Mouse (Mus musculus): Measurements from ENCODE around the gene Chd5.

Chd5 gene

DNA sequence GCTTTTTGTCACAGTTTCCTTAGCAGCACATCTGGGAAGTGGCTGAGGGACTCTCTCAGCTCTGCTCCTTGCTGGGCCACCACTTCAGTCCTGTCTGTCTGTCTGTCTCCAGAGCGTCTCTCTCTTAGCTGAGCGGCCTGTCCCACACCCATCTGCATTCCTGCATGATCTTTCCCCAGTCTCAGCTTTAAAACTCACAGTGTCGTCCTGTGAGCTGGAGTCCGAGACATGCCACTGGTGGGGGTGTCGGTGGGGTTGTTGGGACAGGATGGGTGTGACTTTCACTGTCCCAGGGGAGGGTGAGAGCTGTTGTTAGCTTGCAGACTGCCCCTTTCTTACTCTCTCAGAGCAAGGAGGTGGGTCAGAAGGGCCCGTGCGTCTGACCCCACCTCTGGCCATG is 17.2 kb downstream of the Chd5 start:
- no peak for DNase-seq (ENCODE audit: low spot score)

DNA sequence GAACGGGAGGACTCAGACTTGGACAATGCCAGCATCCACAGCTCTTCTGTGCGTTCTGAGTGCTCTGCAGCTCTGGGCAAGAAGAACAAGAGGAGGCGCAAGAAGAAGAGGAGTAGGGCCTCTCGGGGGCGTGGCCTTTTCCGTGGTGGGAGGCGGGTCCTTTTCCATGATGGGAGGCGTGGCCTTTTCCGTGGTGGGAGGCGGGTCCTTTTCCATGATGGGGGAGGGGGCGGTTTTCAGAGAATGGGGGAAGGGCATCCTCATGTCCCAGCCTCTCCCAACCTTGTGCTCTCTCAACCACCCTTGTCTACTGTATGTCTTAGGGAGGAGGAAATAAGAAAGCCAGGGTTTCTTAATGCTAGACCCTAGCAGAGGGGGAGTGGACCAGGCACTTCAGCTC is 21.2 kb downstream of the Chd5 start:
- DNase-seq (ENCODE audit: low spot score): no peak

DNA sequence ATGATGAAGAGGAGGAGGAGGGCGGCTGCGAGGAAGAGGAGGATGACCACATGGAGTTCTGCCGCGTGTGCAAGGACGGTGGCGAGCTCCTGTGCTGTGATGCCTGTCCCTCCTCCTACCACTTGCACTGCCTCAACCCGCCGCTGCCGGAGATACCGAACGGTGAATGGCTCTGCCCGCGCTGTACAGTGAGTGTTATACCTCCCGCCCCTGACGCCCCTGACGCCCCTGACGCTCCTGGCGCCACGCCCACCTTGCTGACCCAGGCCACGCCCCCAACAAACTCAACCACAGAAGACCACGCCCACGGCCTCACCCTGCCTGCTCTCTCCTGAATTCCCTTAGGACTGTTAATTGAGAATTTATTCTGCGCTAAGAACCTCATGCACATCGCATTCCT is 22.4 kb downstream of the Chd5 start:
- no peak for DNase-seq (ENCODE audit: low spot score)

DNA sequence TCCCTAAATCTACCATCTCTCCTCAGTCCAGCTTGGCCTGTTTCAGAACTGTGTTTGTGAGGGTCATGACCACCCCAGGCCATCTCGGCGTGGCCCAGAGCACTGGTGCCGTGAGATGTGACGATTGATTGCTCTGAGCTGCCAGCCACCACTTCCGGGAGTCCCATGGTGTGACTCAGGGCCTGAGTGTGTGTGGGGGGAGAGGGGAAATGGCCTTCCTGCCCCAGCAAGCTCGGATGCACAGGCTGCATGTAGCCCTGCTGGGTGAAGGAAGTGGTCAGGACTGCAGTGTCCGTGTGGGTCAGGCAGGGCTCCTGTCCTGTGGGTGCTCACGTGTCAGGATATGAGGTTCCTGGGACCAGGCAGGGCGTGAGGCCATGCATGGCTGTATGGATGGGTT is 23.7 kb downstream of the Chd5 start:
- DNase-seq (ENCODE audit: low spot score): no peak

DNA sequence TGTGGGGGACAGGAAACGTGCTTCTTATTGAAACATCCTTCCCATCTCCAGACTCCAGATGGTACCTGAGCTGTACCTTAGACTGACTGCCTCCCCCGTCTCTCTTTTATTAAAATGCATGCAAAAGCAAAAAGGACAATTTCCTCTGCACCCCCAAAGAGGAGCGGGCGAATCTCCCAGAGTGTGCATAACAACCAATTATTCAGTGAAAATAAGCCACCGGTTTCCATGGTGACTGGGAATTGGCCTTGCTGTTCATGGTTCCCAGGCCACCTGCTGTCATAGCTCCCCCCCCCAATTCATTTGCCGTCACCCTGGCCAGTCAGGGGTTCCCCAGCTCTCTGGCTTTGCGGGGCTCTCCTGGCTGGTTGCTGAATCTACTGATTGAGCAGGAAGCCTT is 26.8 kb downstream of the Chd5 start:
- DNase-seq (ENCODE audit: low spot score): no peak

DNA sequence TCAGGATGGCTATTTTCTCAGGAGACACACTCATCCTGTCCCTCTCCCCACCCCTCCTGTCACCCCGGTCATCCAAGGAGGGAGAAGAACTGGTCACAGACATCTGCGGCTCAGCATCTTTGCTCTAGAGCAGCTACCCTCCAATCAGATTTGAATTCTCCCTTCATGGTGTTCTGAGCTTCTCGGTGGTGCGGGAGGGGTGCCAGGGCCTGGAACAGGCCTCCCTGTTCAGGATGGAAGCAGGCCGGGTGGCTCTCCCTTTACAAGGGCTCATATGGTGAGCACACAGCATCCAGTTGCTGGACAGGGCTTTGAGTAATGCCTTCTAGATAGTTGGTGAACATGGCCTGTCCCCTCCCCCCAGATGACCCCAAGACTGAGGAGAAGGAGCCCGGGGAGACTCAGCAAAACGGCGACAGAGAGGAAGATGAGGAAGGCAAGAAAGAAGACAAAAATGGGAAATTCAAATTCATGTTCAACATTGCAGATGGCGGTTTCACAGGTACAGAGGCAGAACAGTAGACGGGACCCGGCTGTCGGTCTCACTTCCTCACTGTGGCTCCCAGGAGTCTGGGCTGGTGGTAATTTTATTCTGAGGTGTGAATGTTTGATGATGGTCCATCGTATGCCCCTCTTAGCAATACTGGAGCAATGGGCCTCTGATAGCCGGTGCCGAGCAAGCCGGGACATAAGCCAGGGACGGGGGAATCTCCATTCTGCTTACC is 44.2 kb downstream of the Chd5 start:
- no peak for DNase-seq (ENCODE audit: low spot score)

DNA sequence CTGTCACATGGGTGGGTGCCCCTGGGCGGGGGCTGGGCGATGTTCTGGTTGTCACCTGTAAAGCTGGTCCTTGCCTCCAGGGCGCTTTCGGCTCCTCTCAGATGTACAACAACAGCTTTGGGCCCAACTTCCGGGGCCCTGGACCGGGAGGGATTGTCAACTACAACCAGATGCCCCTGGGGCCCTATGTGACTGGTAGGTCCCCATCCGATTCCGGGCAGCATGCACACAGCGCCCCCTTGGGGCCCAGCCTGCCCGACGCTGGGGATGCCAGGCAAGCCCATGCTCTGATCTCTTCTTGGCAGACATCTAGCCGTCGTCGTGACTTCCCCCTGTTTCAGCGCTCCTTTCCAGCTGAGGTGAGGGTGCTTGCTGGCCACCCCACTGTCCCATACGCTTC is 47.2 kb downstream of the Chd5 start:
- no peak for DNase-seq (ENCODE audit: low spot score)

DNA sequence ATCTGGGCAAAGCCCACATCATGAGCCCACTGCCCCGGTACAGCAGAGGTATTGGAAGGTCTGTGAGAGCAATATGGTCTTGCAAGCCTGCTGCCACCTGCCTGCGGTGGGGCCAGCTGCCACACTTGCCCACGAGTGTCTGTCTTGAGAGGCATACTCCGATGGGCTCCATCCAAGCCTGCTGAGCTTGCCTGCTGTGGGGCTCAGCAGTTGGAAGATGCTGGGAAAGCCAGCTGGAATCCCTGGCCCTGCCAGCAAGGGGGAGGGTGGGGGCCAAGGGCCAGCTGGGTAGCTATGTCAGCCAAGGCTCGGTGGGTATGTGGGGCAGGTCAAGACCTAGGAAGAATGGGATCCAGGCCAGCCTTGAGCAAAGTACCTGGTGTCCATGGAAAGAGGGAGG is 53.7 kb downstream of the Chd5 start:
- no peak for DNase-seq (ENCODE audit: low spot score)

DNA sequence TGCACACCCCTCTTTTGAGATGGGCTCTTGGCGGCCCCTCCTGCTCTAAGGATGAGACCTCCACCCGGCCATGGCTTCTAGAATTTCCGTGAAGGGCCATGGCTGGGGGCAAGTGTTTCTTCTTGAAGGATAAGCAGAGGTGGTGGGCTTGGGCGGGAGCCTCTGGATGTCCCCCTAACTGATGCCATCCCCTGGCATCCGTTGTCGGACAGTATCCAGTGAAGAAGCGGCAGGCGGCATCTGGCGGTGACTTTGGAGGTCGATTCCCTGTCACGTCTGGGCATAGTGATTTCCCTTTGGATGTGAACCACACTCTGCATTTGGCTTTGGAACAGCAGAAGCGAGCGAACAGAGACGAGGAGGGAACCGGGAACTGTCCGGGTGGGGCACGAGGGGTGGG is 54.2 kb downstream of the Chd5 start:
- no peak for DNase-seq (ENCODE audit: low spot score)

DNA sequence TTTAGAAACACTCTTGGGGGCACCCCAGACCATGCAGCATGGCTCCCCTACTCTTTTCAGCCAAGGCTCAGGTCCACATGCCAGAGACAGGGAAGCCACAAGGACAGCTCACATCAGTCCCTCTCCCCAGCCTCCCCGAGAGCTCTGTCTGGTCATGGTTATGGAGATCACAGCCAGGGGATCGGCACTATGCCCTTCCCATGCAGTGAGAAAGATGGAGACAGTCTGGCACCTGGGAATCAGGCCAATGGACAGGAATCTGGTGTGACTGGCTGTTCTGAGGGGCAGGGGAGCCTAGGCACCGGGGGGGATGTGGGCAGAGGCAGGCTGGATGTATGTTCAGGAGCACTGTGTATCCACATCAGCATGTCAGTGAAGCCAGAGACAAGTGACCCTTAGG is 60.5 kb downstream of the Chd5 start:
- no peak for DNase-seq (ENCODE audit: low spot score)

DNA sequence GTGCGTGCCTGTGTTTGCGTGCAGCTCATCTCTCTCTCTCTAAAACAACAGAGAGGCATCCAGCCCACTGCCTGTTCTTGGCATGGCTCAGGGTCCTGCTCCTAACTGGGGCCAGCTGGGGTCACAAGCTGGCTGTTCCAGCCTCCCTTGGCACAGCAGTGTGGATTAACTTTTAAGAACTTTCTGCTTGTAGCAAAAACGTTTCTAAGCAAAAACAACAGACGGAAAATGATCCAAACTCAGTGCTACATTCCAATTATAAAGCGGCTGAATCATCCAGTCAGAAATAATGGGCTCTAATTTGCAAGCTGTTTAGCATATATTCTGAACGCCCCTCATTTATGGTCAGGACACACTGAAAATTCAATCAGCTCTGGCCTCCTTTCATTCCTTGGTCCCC is 66.7 kb downstream of the Chd5 start:
- no peak for DNase-seq (ENCODE audit: low spot score)

DNA sequence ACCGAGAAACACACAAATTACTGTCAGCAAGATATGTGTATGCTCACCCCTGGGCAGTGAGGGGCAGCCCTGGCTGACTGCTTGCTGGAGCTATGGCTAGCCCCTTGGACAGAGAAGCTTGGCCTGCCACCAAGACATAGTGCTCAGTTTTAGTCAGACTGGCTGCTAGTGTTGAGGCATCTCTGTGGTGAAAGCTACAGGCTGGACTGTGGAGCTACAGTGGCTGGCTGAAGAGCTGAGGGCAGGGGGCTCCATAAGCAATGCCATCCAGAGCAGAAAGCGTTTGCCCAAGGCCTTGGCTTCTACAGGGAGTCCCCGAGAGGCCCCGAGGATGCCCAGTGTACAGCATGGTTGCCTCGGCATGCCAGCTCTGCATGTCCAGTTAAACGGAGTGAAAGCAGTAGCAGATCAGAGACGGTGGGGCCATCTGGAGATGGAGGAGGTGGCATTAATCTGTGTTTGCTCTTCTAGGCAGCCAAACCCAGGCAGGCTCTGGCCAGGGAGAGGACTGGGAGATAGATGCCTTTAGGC is 67.3 kb downstream of the Chd5 start:
- DNase-seq (ENCODE audit: low spot score): no peak

DNA sequence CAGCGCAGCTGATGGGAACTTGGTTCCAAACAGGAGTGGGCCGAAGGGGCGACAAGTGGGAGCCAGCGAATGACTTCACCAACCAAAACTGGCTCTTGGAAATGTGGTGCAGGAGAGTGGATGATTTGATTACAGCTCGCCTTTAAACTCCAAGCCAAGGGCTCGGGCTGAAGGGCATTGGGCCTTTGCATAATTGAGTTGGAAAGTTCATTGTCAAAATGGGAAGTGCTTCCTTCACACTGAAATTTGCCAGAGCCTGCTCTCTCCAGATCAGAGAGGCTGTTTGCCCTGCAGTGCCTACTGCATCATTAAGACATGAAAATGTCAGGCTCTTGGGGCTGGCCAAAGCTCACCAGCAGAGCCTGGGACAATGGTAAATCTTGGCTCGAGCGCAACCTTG is 68.1 kb downstream of the Chd5 start:
- no peak for DNase-seq (ENCODE audit: low spot score)

DNA sequence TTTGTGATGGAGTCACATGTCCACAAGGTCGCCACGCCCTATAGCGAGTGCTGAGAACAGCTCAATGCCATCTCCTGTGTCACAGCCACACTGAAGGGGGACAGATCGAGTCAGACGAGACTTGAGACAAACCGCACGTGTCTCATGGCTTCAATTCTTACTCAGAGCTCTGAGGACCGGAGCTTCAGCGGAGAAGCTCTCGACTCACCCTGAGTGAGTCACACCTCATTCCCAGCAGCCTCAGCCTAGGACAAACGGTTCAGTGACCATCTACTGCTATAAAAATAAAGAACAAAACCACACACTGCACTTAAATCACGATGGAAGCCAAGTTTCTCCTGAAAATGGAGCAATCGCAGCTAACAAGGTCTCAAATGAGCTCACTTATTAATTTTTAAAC is 72.5 kb downstream of the Chd5 start:
- DNase-seq (ENCODE audit: low spot score): no peak

DNA sequence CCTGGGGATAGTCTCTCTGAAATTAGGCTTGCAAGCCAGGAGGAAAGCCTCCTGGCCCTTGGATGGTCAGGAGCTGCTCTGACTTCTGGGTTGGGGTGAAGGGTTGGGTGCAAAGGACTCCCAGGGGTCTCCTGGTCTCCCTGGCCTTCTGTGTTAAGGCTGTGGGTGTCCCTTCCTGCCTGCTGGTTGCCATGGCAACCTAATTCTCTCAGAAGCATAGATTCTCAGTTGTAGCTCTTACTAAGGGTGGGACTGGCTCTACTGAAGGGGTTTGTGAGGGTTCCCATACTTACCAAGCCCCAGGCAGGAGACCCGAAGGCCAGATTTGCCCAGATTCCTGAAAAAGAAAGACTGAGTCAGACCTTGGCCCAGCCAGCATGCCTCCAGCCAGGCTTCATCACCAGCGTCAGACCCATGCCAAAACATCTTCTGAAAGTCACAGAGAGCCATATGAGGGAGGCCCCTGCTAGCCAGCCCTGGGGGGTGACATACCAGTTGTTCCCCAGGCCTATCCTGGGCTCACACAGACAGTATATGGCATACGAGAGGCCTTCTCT is 74.2 kb downstream of the Chd5 start:
- DNase-seq (ENCODE audit: low spot score): no peak

DNA sequence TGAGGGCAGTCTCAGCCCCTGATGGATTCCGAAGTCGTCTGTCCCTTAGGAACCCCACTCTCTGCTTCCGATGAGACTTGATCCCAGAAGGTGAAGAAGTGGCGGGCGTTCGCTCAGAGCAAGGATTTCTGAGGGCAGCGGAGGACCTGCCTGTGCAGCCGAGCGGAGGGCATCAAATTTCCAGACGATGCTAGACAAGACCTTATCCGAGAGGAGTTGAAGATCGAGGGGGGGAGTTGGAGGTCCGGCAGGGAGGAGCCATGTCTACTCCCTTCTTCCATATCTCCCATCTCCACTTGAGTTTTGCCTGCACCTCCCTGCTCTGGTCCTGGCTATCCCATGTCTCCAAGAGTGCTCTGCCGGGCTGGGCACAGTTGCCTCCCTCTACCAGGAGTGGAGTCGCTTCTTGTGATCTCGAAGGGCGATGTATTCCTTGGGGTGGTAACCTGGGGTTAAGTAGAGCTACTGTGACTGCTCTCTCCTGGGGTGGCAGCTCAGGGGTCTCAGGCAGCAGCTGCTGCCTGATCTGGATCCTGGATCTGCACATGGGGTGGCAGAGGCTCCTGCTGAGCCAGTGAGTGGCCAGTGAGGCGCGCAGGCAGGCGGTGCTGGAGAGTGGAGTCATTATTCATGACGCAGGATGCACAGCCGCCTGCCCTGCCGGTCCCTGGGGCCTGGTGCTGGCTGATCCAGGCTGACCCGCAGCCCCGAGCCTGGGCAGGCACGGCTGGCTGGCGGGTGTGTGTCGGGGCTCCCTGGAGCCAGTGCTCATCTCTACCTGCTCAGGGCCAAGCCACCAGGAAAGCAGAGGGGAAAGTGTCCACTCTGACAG is 80.0 kb downstream of the Chd5 start:
- no peak for DNase-seq (ENCODE audit: low spot score)

DNA sequence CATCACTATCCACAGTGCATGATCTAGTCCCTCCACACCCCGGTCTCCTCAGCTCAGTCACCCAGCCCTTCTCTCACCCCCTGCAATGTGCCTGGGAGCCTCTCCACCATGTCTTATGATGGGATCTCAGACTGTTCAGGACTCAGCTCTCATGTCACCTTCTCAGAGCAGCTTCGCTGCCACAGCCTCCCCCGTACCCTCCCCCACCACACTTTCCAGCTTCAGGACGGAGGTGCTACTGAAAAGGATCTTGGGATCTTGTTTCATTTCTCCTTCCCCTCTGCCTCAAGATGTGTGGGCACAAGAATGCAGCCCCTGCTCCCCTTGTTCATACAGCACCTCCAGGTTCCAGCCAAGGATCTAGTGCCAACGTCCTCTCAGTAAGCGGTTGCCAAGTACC is 85.1 kb downstream of the Chd5 start:
- DNase-seq (ENCODE audit: low spot score): no peak

DNA sequence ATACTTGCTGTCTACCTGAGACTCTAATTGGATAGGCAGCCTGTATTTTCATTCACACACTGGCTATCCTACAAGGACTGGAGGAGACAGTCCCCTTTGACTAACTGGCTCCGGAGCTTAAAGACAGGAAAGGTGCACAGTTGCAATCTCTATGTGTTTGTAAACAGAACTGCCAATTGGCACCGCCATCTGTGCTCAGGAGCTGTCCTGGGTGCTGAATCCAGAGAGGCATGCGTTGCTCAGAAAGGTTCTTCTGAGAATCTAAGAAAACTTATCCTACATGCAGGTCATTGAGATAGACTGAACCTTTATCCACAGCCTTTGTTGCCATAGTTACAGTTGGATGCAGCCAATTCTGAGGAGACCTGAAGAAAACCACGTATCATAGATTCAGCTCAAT is 85.9 kb downstream of the Chd5 start:
- peak; percentile 46 for DNase-seq (ENCODE audit: low spot score)

DNA sequence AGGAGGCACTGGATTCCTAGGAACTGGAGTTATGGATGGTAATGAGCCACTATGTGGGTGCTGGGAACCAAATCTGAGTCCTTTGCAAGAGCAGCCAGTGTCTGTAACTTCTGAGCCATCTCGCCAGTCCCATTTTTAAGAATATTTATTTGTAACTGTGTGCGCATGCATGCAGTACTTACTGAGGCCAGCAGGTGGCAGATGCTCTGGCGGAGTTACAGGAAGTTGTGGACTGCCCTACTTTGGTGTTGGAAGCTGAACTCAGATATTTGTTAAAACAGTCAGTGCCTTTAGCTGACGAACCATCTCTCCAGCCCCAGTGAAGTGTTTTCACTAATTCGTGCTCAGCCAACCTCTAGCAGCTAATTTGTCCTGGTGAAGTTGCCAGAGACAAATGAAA is 86.5 kb downstream of the Chd5 start:
- no peak for DNase-seq (ENCODE audit: low spot score)

DNA sequence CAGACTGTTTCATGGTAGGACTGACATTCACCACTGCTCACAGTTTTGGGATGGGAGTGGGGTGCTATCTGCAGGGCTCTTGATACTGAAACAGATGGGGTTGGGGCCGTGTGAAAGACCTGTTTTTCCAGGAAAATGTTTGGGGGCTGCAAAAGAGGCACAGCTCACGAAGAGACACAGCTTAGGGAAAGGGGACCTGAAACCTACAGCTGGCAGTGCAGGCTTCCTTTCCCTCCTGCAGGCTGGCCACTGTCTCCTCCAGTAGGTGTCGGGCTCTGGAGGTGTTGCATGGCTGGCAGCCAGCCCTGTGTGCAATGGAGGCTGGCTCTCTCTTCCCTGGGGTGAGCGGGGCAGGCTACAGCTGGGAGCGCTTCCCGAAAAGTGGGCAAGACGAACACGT is 89.8 kb downstream of the Chd5 start:
- DNase-seq (ENCODE audit: low spot score): no peak

DNA sequence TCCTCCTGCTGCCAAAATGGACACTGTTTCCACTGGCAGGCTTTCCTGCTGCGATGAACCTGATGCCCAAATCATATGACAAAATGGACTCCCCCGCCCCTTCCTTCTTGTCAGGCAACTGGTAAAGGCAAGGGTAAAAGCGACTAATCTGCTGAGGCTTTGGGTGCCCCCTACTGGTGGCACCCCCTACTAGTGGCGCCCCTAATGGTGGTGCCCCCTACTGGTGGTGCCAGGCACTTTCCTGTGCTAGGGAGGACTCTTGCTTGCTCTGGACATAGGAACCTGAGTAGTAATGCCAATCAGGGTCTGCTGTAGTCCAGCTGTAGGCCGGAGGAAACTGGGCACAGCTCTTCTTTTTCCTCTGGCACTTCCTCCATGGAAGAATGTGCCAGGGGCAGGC is 93.9 kb downstream of the Chd5 start:
- peak; percentile 22 for DNase-seq (ENCODE audit: low spot score)

DNA sequence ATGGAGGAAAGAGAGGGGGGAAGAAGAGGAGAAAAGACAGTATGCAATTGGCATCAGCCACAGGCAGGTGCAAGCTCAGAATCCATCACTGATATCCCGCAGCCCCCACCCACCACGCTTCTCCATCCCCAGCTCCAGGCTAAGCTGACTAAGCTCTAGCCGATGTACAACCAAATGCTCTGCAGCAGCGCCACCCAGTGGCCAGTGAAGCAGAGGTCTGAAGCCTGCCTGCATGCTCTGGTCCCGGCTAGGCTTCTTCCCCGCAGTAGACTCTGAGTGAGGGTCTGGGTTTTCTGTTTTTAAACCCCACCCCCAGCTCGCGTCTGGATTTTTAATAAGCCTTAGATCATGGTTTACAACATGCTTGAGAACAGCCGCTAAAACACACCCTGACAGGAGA is 96.4 kb downstream of the Chd5 start:
- DNase-seq (ENCODE audit: low spot score): peak; percentile 85

DNA sequence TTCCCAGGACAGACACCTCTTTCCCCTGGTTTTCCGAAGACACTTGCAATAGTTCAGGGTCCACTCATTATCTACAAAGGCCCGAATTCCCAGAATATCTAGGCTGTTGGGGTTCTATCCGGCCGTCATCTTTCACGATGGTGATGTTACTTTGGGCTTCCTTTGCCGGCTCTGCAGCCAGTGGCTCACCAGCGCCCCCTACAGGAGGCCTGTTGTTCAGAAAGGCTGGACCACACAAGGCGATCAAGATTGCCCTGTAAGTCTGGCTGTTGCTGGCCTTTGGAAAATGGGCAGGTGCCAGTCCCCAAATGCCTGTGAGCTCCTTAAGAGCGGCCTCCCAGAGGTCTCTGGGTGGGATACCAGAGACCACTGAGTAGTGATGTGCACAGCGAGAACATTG is 96.8 kb downstream of the Chd5 start:
- DNase-seq (ENCODE audit: low spot score): peak; percentile 61
